Mouse (Mus musculus) kidney, adult 2 months (tissue): ENCODE data around the gene Cpn1.

Experiments used
- CTCF ChIP-seq: fragments of 200-500 bp; conservative IDR thresholded peaks from 2 replicates; pipeline ENCODE4 v1.5.1; 2011; ENCODE audit warnings: low read depth, mild to moderate bottlenecking, control low read depth, low read length, moderate library complexity, mixed read lengths; ENCODE audit not compliant: insufficient read depth, insufficient read length
- POLR2A ChIP-seq: fragments of 200-500 bp; IDR thresholded peaks from one replicate; pipeline ENCODE4 v1.6.1; 2011; ENCODE audit warnings: low read depth, low read length, control low read depth

GRCm38 (mm10) chr19:43944566-43944965, 41.8 kb downstream of the Cpn1 start:
- TF ChIP-seq POLR2A, result no peak
- TF ChIP-seq CTCF, result no peak
